In the genomic region with DNA sequence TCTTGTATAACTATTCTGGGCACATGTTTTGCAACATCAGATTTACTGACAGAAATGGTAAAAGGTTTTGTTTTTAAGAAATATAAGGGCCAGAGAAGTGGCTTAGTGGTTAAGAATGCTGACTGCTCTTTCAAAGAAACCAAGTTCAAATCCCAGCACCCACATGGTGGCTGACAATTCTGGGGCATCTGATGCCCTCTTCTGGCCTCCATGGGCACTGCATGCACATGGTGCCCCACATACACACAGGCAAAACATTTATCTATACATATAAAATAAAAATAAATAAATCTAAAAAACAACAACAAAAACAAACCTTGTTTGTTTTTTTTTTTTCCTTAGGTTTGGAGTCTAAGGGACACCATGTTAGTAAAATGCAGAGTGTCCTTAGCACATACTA, we compare ENCODE assay signal across 9 mouse cellular contexts. TPM values are rescaled to one million over a fixed set of nuclear protein-coding genes. Genes with fewer than 3 reads are reported as not detected.
DNase-seq lines count a peak whose midpoint lies in the region; ATAC-seq and TF ChIP-seq lines count a peak whose summit lies in the region.
"Had no signal": no experiment of that assay in that cellular context is flagged by ENCODE, and none has a peak within 500 bp of the region (broad histone marks: within the 10 kb centered on the region; RNA-seq: fewer than 3 reads in every experiment).

No protein-coding gene starts in this region.

- TF ChIP-seq EP300 in CH12.LX (IDR thresholded peaks at IDR 0.05; ENCODE audit: low read length): no peak

- no peaks in the 10 kb centered on the region for H3K36me3 ChIP-seq in CH12.LX (replicated peaks in 1 of 2; ENCODE audit: control insufficient read depth in 1 of 2, insufficient read depth in 1 of 2, low read length in 1 of 2)

- peak; percentile 44 for DNase-seq in kidney, postnatal 4 days
- DNase-seq in kidney, adult 9 months: no peak
- DNase-seq in CH12.LX (ENCODE audit: extremely low read depth) (peak; percentile 59), NIH3T3 (ENCODE audit: low read depth) (peak; percentile 66)
- peak; percentile 26 for DNase-seq in lung, postnatal 14 days
- no peak for DNase-seq in layer of hippocampus, adult 11-12 months (ENCODE audit: low spot score)

- no peak overlapping the region for H3K4me3 ChIP-seq in CH12.LX (replicated peaks in 1 of 3; ENCODE audit: low read depth in 2 of 3, low read length in 2 of 3, poor library complexity in 1 of 3)
- H3K4me3 ChIP-seq: embryonic facial prominence, embryonic 15.5 days; hindbrain, embryonic 15.5 days had no signal

- in situ Hi-C loops in CH12.LX (cut with MboI; ENCODE audit: low pct_ligation_motif_present, low pct_unique_long_range_greater_than_20kb, low sequenced_read_pairs): no loop called here

- no peak overlapping the region for H3K9ac ChIP-seq in CH12.LX (ENCODE audit: insufficient read depth, low read depth)
- H3K9ac ChIP-seq: embryonic facial prominence, embryonic 15.5 days; hindbrain, embryonic 15.5 days had no signal

- no peaks in the 10 kb centered on the region for H3K27me3 ChIP-seq in CH12.LX (replicated peaks)
- H3K27me3 ChIP-seq: embryonic facial prominence, embryonic 15.5 days; hindbrain, embryonic 15.5 days had no signal

- H3K79me2 ChIP-seq in CH12.LX (replicated peaks; ENCODE audit: control insufficient read depth, extremely low read depth, insufficient read depth, poor library complexity, severe bottlenecking): no peaks in the 10 kb centered on the region

- peak; percentile 83 for TF ChIP-seq RAD21 in CH12.LX (IDR thresholded peaks at IDR 0.05; ENCODE audit: low read depth, low read length)

- no peak for ATAC-seq in megakaryocyte, adult 5-6 weeks (ENCODE audit: poor library complexity, severe bottlenecking)

- H3K4me2 ChIP-seq in CH12.LX (ENCODE audit: insufficient read depth, low read depth, poor library complexity, severe bottlenecking): no peak overlapping the region
- H3K4me2 ChIP-seq: embryonic facial prominence, embryonic 15.5 days; hindbrain, embryonic 15.5 days had no signal

- peaks cover 4 to 24% of the 10 kb centered on the region in 2 experiments; a peak in 3 of 4 replicates for H3K4me1 ChIP-seq in CH12.LX (ENCODE audit: control insufficient read depth in 1 of 2, insufficient read depth in 2 of 2)

- TF ChIP-seq CTCF in CH12.LX (conservative IDR thresholded peaks at IDR 0.05 in 1 of 2, IDR thresholded peaks at IDR 0.05 in 1 of 2; ENCODE audit: low read depth in 2 of 2, low read length in 2 of 2): peak; percentile 73 to 84

- TF ChIP-seq POLR2A in CH12.LX (IDR thresholded peaks at IDR 0.05; ENCODE audit: low read depth, low read length): no peak

- H3K27ac ChIP-seq in CH12.LX (ENCODE audit: insufficient read depth, low read depth): no peak overlapping the region
- H3K27ac ChIP-seq: embryonic facial prominence, embryonic 15.5 days; hindbrain, embryonic 15.5 days had no signal

- peaks cover 2% of the 10 kb centered on the region for H3K9me3 ChIP-seq in CH12.LX (replicated peaks; ENCODE audit: low read length)
- H3K9me3 ChIP-seq: hindbrain, embryonic 15.5 days had no signal

- dilution Hi-C loops in CH12.LX (cut with MboI; ENCODE audit: extremely low pct_ligation_motif_present, extremely low pct_unique_long_range_greater_than_20kb, low sequenced_read_pairs): no loop called here

TF ChIP-seq in CH12.LX, 34 proteins besides CTCF, POLR2A, EP300 and RAD21:
- no peak for TF ChIP-seq RCOR1 (conservative IDR thresholded peaks at IDR 0.05; ENCODE audit: low read depth, low read length)
- peak; percentile 94 for TF ChIP-seq MYC (IDR thresholded peaks at IDR 0.05; ENCODE audit: low read depth, low read length)
- TF ChIP-seq ELF1 (IDR thresholded peaks at IDR 0.05; ENCODE audit: low read depth, low read length): no peak
- no peak for TF ChIP-seq ZMIZ1 (IDR thresholded peaks at IDR 0.05; ENCODE audit: low read depth, low read length)
- peak; percentile 87 for TF ChIP-seq SMC3 (IDR thresholded peaks at IDR 0.05; ENCODE audit: low read depth, low read length)
- TF ChIP-seq USF1 (IDR thresholded peaks at IDR 0.05; ENCODE audit: low read depth, low read length): no peak
- peak; percentile 62 for TF ChIP-seq ZC3H11A (IDR thresholded peaks at IDR 0.05; ENCODE audit: low read depth, low read length)
- TF ChIP-seq TBP (conservative IDR thresholded peaks at IDR 0.05; ENCODE audit: low read depth, low read length): no peak
TF ChIP-seq in CH12.LX: peak in this region for 3.

RNA-seq across cellular contexts. Expression of gene Myh10, which starts 32.8 kb away (rescaled TPM):
- total RNA-seq in CH12.LX (2012; rRNA removed): 0.38 and 0.46 TPM in 2 replicates
- 0.62 and 1.1 TPM in 2 replicates for total RNA-seq in CH12.LX (2014; rRNA removed)
- 2.7 and 3.1 TPM in 2 replicates for polyA plus RNA-seq in CH12.LX (2012; ENCODE audit: insufficient read length, low read depth)
- 1.6 and 1.9 TPM in 2 replicates for total RNA-seq in megakaryocyte, adult 5-6 weeks (2015)
- total RNA-seq in megakaryocyte, adult 5-6 weeks (2017): 0.59 and 1.5 TPM in 2 replicates

Comparison
In these comparisons a context has a peak if more than half of its experiments do, and no peak if none do; other contexts are left out.
1. DNase-seq: peak in kidney, postnatal 4 days (2 of 2), CH12.LX (single experiment), NIH3T3 (single experiment) and lung, postnatal 14 days (single experiment); none in kidney, adult 9 months (single experiment) and layer of hippocampus, adult 11-12 months (single experiment).